Mouse (Mus musculus) CH12.LX (cell line): ENCODE data around the gene Gna15. TPM values are rescaled to one million over a fixed set of nuclear protein-coding genes. Genes with fewer than 3 reads are reported as not detected.
A peak's percentile ranks its signal among the peaks of the same experiment; 100 is the strongest.

Source experiments
- DNase-seq: peaks from one replicate; pipeline ENCODE4 v3.0.0-alpha.2; 2013; ENCODE audit errors: extremely low read depth
- H3K27ac ChIP-seq: 2 replicates; pipeline ENCODE4 v1.5.1; 2012; ENCODE audit warnings: low read depth, mild to moderate bottlenecking, control low read depth, moderate library complexity; ENCODE audit not compliant: insufficient read depth
- H3K27me3 ChIP-seq: replicated peaks from 2 replicates; pipeline ENCODE3; 2012; ENCODE audit warnings: inconsistent platforms
- H3K36me3 ChIP-seq, 2 experiments: replicated peaks in 1 of 2; 2 replicates each; pipeline versions ENCODE3 to v1.6.1; 2012; ENCODE audit warnings: inconsistent platforms in 1 of 2, low read length in 1 of 2, mild to moderate bottlenecking in 1 of 2, mixed read lengths in 1 of 2, moderate library complexity in 1 of 2; ENCODE audit not compliant: control insufficient read depth in 1 of 2, insufficient read depth in 1 of 2
- H3K4me1 ChIP-seq, 2 experiments: 2 replicates each; pipeline ENCODE4 v1.6.1; 2012; ENCODE audit warnings: inconsistent platforms in 1 of 2, moderate library complexity in 1 of 2; ENCODE audit not compliant: insufficient read depth in 2 of 2, control insufficient read depth in 1 of 2
- H3K4me2 ChIP-seq: 2 replicates; pipeline ENCODE4 v1.6.1; 2012; ENCODE audit warnings: low read depth, mild to moderate bottlenecking, control low read depth; ENCODE audit not compliant: poor library complexity, insufficient read depth, severe bottlenecking
- H3K4me3 ChIP-seq, 3 experiments: fragments of 150-350 bp in 1 of 3; sonication (generic) in 1 of 3; replicated peaks in 1 of 3; 2 replicates each; pipeline versions ENCODE3 to v1.5.1; 2011 to 2012; ENCODE audit warnings: low read depth in 2 of 3, low read length in 2 of 3, mild to moderate bottlenecking in 2 of 3, moderate library complexity in 2 of 3, control low read depth in 1 of 3, improper control_type of control experiment in 1 of 3, inconsistent platforms in 1 of 3, mixed read lengths in 1 of 3; ENCODE audit not compliant: poor library complexity in 1 of 3
- H3K79me2 ChIP-seq: replicated peaks from 2 replicates; pipeline ENCODE4 v1.6.1; 2012; ENCODE audit warnings: mild to moderate bottlenecking, moderate library complexity; ENCODE audit not compliant: control insufficient read depth, poor library complexity, insufficient read depth, severe bottlenecking; ENCODE audit errors: extremely low read depth
- H3K9ac ChIP-seq: 2 replicates; pipeline ENCODE4 v1.6.1; 2012; ENCODE audit warnings: low read depth, mild to moderate bottlenecking, control low read depth, moderate library complexity; ENCODE audit not compliant: insufficient read depth
- H3K9me3 ChIP-seq: replicated peaks from 2 replicates; pipeline ENCODE3; 2012; ENCODE audit warnings: low read length, inconsistent platforms, mixed read lengths
- CTCF ChIP-seq, 2 experiments: IDR thresholded peaks in 1 of 2; conservative IDR thresholded peaks in 1 of 2; 2 replicates each; pipeline ENCODE4 v1.5.1; 2011 to 2012; ENCODE audit warnings: low read depth in 2 of 2, low read length in 2 of 2, improper control_type of control experiment in 1 of 2, inconsistent platforms in 1 of 2, mild to moderate bottlenecking in 1 of 2, moderate library complexity in 1 of 2
- ELF1 ChIP-seq: IDR thresholded peaks from 2 replicates; pipeline ENCODE4 v1.6.1; 2014; ENCODE audit warnings: low read depth, mild to moderate bottlenecking, inconsistent platforms, low read length, improper control_type of control experiment
- EP300 ChIP-seq: IDR thresholded peaks from 2 replicates; pipeline ENCODE4 v1.6.1; 2011; ENCODE audit warnings: low read length, improper control_type of control experiment
- HCFC1 ChIP-seq: IDR thresholded peaks from 2 replicates; pipeline ENCODE4 v1.6.1; 2012; ENCODE audit warnings: low read depth, mild to moderate bottlenecking, inconsistent platforms, low read length, improper control_type of control experiment
- IRF4 ChIP-seq: IDR thresholded peaks from 2 replicates; pipeline ENCODE4 v1.6.1; 2014; ENCODE audit warnings: low read depth, mild to moderate bottlenecking, inconsistent platforms, low read length, improper control_type of control experiment
- MAFK ChIP-seq: IDR thresholded peaks from 2 replicates; pipeline ENCODE4 v1.6.1; 2011; ENCODE audit warnings: low read length, improper control_type of control experiment; ENCODE audit not compliant: insufficient replicate concordance
- MAX ChIP-seq: IDR thresholded peaks from 2 replicates; pipeline ENCODE4 v1.6.1; 2011; ENCODE audit warnings: low read length, improper control_type of control experiment
- MAZ ChIP-seq: IDR thresholded peaks from 2 replicates; pipeline ENCODE4 v1.6.1; 2012; ENCODE audit warnings: low read depth, mild to moderate bottlenecking, inconsistent platforms, low read length, improper control_type of control experiment, moderate library complexity
- MEF2A ChIP-seq: IDR thresholded peaks from 2 replicates; pipeline ENCODE4 v1.6.1; 2014; ENCODE audit warnings: low read depth, mild to moderate bottlenecking, inconsistent platforms, low read length, improper control_type of control experiment, borderline replicate concordance
- MXI1 ChIP-seq: IDR thresholded peaks from 2 replicates; pipeline ENCODE4 v1.6.1; 2011; ENCODE audit warnings: mild to moderate bottlenecking, low read depth, low read length, improper control_type of control experiment
- NELFE ChIP-seq: IDR thresholded peaks from 2 replicates; pipeline ENCODE4 v1.6.1; 2011; ENCODE audit warnings: low read depth, low read length, improper control_type of control experiment
- NRF1 ChIP-seq: IDR thresholded peaks from 2 replicates; pipeline ENCODE4 v1.6.1; 2014; ENCODE audit warnings: low read depth, mild to moderate bottlenecking, inconsistent platforms, low read length, improper control_type of control experiment, moderate library complexity
- POLR2A ChIP-seq: IDR thresholded peaks from 2 replicates; pipeline ENCODE4 v1.6.1; 2011; ENCODE audit warnings: low read depth, mild to moderate bottlenecking, improper control_type of control experiment, low read length
- POLR2AphosphoS2 ChIP-seq: IDR thresholded peaks from 2 replicates; pipeline ENCODE4 v1.6.1; 2011; ENCODE audit warnings: low read depth, low read length, improper control_type of control experiment
- RCOR1 ChIP-seq: conservative IDR thresholded peaks from 2 replicates; pipeline ENCODE4 v1.6.1; 2012; ENCODE audit warnings: low read depth, mild to moderate bottlenecking, inconsistent platforms, low read length, improper control_type of control experiment
- SIN3A ChIP-seq: IDR thresholded peaks from 2 replicates; pipeline ENCODE4 v1.6.1; 2012; ENCODE audit warnings: low read length, improper control_type of control experiment, inconsistent platforms
- SMC3 ChIP-seq: IDR thresholded peaks from 2 replicates; pipeline ENCODE4 v1.6.1; 2011; ENCODE audit warnings: low read depth, low read length, improper control_type of control experiment
- USF2 ChIP-seq: conservative IDR thresholded peaks from 2 replicates; pipeline ENCODE4 v1.6.1; 2011; ENCODE audit warnings: low read depth, low read length, improper control_type of control experiment
- ZKSCAN1 ChIP-seq: IDR thresholded peaks from 2 replicates; pipeline ENCODE4 v1.6.1; 2012; ENCODE audit warnings: low read depth, inconsistent platforms, low read length, improper control_type of control experiment, borderline replicate concordance
- ZMIZ1 ChIP-seq: IDR thresholded peaks from 2 replicates; pipeline ENCODE4 v1.6.1; 2012; ENCODE audit warnings: low read depth, mild to moderate bottlenecking, inconsistent platforms, low read length, improper control_type of control experiment
- ZNF384 ChIP-seq: IDR thresholded peaks from 2 replicates; pipeline ENCODE4 v1.6.1; 2012; ENCODE audit warnings: low read depth, low read length, improper control_type of control experiment, inconsistent platforms
- dilution Hi-C: fragments of 300-500 bp; cut with MboI; formaldehyde crosslinking; loops from 2 replicates; pipeline ENCODE4 v1.14.3; 2020; ENCODE audit warnings: low sequenced_read_pairs; ENCODE audit not compliant: extremely low pct_unique_long_range_greater_than_20kb, extremely low pct_ligation_motif_present
- in situ Hi-C: fragments of 300-500 bp; cut with MboI; formaldehyde crosslinking; loops from 3 replicates; pipeline ENCODE4 v1.14.3; 2019; ENCODE audit warnings: low sequenced_read_pairs, low pct_ligation_motif_present, low pct_unique_long_range_greater_than_20kb, mixed read lengths
- polyA plus RNA-seq: library from polyadenylated mRNA; unstranded; fragments of >175 nt; gene quantifications from 2 replicates; pipeline ENCODE4 v1.2.1, GENCODE M21; 2012; ENCODE audit warnings: low read depth; ENCODE audit not compliant: insufficient read length
- total RNA-seq, 2 experiments: library from RNA; depleted of rRNA; stranded (reverse); fragments of 300-350 nt in 1 of 2; fragments of >200 nt in 1 of 2; gene quantifications; 2 replicates each; pipeline ENCODE4 v1.2.3; 2012 to 2014

Gene Gna15
- total and polyA plus RNA-seq, 3 experiments: 5.2 to 10.0 (median 5.2) TPM

GRCm38 (mm10) chr10:81462917-81463316 lies 61.1 kb downstream of the Gna15 start:
- no peak for TF ChIP-seq NRF1
- no peak for TF ChIP-seq EP300
- Histone ChIP-seq H3K27ac (no peak overlapping the region), H3K4me1 (peaks cover 4 to 18% of the 10 kb centered on the region in 2 experiments; a peak in 3 of 4 replicates), H3K9me3 (peaks cover 1% of the 10 kb centered on the region), H3K4me2 (no peak overlapping the region), H3K4me3 (no peak overlapping the region), H3K79me2 (no peaks in the 10 kb centered on the region), H3K9ac (no peak overlapping the region), H3K27me3 (peaks cover 94% of the 10 kb centered on the region), H3K36me3 (no peaks in the 10 kb centered on the region)
- in situ Hi-C loops (no loop called here), dilution Hi-C loops (no loop called here)
- no peak for DNase-seq

GRCm38 (mm10) chr10:81462415-81462804 lies 61.6 kb downstream of the Gna15 start:
- no peak for DNase-seq
- peaks cover 94% of the 10 kb centered on the region for H3K27me3 ChIP-seq
- no peak overlapping the region for H3K4me2 ChIP-seq
- TF ChIP-seq MAX (no peak), SIN3A (no peak), ZKSCAN1 (no peak), POLR2AphosphoS2 (no peak), NELFE (no peak), CTCF (conservative IDR thresholded peaks at IDR 0.05 in 1 of 2, IDR thresholded peaks at IDR 0.05 in 1 of 2; ENCODE audit: low read depth in 2 of 2, low read length in 2 of 2) (no peak), MXI1 (no peak), RCOR1 (no peak), MAZ (no peak)
- no peak overlapping the region for H3K4me3 ChIP-seq
- in situ Hi-C loops (no loop called here), dilution Hi-C loops (no loop called here)
- H3K27ac ChIP-seq: no peak overlapping the region
- no peak overlapping the region for H3K9ac ChIP-seq
- H3K36me3 ChIP-seq: no peaks in the 10 kb centered on the region
- H3K9me3 ChIP-seq: peaks cover 1% of the 10 kb centered on the region
- no peaks in the 10 kb centered on the region for H3K79me2 ChIP-seq
- H3K4me1 ChIP-seq: peaks cover 4 to 18% of the 10 kb centered on the region in 2 experiments; a peak in 3 of 4 replicates

- no peaks in the 10 kb centered on the region for H3K36me3 ChIP-seq
- H3K79me2 ChIP-seq: no peaks in the 10 kb centered on the region
- in situ Hi-C loops (no loop called here), dilution Hi-C loops (no loop called here)
- no peak for TF ChIP-seq ZNF384
- no peak for TF ChIP-seq MAZ
- TF ChIP-seq USF2: no peak
- no peak for TF ChIP-seq ELF1
- TF ChIP-seq EP300: no peak
- no peak for TF ChIP-seq NRF1
- no peak for TF ChIP-seq POLR2AphosphoS2
- no peak for TF ChIP-seq POLR2A
- no peak for TF ChIP-seq ZMIZ1
- TF ChIP-seq IRF4: no peak; the same call in 1 of the 2 replicates
- no peak for TF ChIP-seq MEF2A
- no peak for TF ChIP-seq SIN3A
- TF ChIP-seq MAFK: no peak
- no peak for TF ChIP-seq SMC3
- no peak for TF ChIP-seq HCFC1
- peaks cover 93% of the 10 kb centered on the region for H3K27me3 ChIP-seq
- H3K27ac ChIP-seq: no peak overlapping the region
- H3K9me3 ChIP-seq: peaks cover 1% of the 10 kb centered on the region
- H3K4me3 ChIP-seq: no peak overlapping the region
- H3K4me2 ChIP-seq: peak overlapping the region; percentile 29
- no peak overlapping the region for H3K9ac ChIP-seq
- no peak for DNase-seq
- peaks cover 4 to 18% of the 10 kb centered on the region in 2 experiments; a peak in 3 of 4 replicates for H3K4me1 ChIP-seq
Measured at GRCm38 (mm10) chr10:81461673-81462414, 62.2 kb downstream of the Gna15 start.
